Mouse (Mus musculus) embryonic facial prominence, embryonic 10.5 days (tissue): ENCODE measurements around the gene Fktn. TPM values are rescaled to one million over a fixed set of nuclear protein-coding genes. Genes with fewer than 3 reads are reported as not detected.
A peak's percentile ranks its signal among the peaks of the same experiment; 100 is the strongest.
"Not testable (repeated sequence)": the region's sequence is repeated elsewhere in the genome, so short reads cannot be mapped to it uniquely, and the experiment has no call there.

Source experiments
- DNase-seq: peaks from one replicate; pipeline ENCODE4 v3.0.0-alpha.2; 2017; ENCODE audit warnings: low spot score
- H3K27ac ChIP-seq: fragments of 300-500 bp; sonication (generic); replicated peaks from 2 replicates; pipeline ENCODE4 v1.5.1; 2016; ENCODE audit warnings: mild to moderate bottlenecking
- H3K27me3 ChIP-seq: fragments of 300-500 bp; sonication (generic); replicated peaks from 2 replicates; pipeline ENCODE4 v1.6.1; 2016; ENCODE audit warnings: low read depth, mild to moderate bottlenecking; ENCODE audit not compliant: poor library complexity, severe bottlenecking
- H3K36me3 ChIP-seq: fragments of 300-500 bp; sonication (generic); replicated peaks from 2 replicates; pipeline ENCODE4 v1.6.1; 2016; ENCODE audit warnings: mild to moderate bottlenecking, moderate library complexity
- H3K4me1 ChIP-seq: fragments of 300-500 bp; sonication (generic); 2 replicates; pipeline ENCODE4 v1.6.1; 2016
- H3K4me3 ChIP-seq: fragments of 300-500 bp; sonication (generic); 2 replicates; pipeline ENCODE4 v1.5.1; 2016; ENCODE audit warnings: mild to moderate bottlenecking, moderate library complexity
- H3K9me3 ChIP-seq: fragments of 300-500 bp; sonication (generic); 2 replicates; pipeline ENCODE4 v1.6.1; 2016; ENCODE audit warnings: mild to moderate bottlenecking
- WGBS: fragments of 180-500 bp; shearing (Covaris S2); methylation state at CpG from one replicate; pipeline ENCODE4 v1.1.7; 2016; 5-methylcytosine and 5-hydroxymethylcytosine counted together
- polyA plus RNA-seq: library from polyadenylated mRNA; unstranded; fragments of >200 nt; fragmentation: Nextera tagmentation; extraction: Ambion mirVana; gene quantifications from 2 replicates; pipeline ENCODE4 v1.2.1, GENCODE M21; 2016

The Fktn gene
- polyA plus RNA-seq, 1 experiment from 2014 or later: 18.6 TPM

DNA sequence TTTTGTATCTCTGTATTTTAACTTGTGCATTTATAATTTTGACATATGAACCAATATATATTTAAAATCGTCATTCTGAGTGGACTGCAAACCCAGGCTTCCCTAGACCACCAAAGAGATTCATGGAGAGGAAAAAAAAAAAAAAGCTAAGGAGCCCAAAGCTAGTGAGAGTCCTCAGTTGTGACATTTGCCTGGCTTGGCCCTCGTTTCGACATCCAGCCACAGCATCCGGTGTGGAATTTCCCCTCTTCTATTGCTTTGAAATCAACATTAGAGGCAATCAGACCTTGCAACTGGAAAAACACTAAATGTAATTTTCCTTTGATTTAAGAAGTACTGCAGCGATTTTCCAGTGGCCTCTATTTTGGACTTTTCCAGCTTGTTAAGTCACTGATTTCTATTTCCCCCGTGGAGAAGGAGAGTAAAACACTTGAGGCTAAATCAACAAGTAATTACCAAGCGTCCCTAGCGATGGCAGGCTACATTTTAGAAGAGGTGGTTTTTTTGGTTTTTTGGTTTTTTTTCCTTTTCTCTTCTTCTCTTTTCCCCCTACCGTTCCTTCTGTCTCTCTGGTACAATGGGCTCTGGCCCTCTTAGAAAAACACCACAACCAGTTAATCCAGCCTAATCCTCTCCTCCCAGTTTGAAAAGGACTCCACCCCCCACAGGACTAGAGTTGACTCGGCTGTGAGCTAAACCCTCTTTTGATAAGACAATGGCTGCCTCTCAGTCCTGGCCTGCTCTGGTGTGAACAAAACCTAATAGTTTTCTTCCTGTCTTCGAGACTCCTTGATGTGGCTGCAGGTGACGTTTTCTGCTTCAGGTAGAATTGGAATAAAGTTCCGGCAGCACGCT, 68.6 kb downstream of the Fktn start:
- no peak for DNase-seq
- WGBS: 8% methylated on average over 14 of the region's 14 CpGs
- H3K4me3 ChIP-seq: no peak overlapping the region
- no peaks in the 10 kb centered on the region for H3K36me3 ChIP-seq
- H3K27me3 ChIP-seq: peaks cover 75% of the 10 kb centered on the region
- H3K9me3 ChIP-seq: no peaks in the 10 kb centered on the region
- no peak overlapping the region for H3K27ac ChIP-seq
- peaks cover 30% of the 10 kb centered on the region for H3K4me1 ChIP-seq

DNA sequence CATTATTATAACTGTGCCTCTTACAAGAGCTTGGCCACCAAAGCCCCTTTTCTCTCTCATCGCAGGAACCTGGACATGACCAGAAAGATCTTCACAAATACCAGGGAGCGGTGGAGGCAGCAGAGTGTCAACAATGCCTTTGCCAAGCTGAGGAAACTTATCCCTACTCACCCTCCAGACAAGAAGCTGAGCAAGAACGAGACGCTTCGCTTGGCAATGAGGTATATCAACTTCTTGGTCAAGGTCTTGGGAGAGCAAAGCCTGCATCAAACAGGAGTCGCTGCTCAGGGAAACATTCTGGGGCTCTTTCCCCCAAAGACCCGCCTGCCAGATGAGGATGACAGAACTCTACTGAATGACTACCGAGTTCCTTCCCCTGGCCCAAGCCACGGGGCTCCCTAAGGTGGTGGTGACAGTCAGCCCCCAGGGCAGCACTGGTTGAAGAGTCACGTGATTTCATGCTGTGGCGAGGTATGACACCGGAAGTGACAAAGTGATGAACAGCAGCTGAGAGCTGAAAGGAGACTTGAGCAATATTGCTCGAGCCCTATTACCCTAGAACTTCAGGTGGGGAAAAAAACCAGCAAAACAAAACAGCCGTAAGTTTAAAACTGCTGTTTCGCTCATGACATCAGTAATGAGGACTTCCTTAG, 72.1 kb downstream of the Fktn start:
- WGBS: 83% methylated on average over 15 of the region's 15 CpGs
- Histone ChIP-seq H3K4me3 (no peak overlapping the region), H3K27me3 (peaks cover 50% of the 10 kb centered on the region), H3K27ac (no peak overlapping the region), H3K36me3 (no peaks in the 10 kb centered on the region), H3K9me3 (no peaks in the 10 kb centered on the region), H3K4me1 (peaks cover 10% of the 10 kb centered on the region)
- no peak for DNase-seq

DNA sequence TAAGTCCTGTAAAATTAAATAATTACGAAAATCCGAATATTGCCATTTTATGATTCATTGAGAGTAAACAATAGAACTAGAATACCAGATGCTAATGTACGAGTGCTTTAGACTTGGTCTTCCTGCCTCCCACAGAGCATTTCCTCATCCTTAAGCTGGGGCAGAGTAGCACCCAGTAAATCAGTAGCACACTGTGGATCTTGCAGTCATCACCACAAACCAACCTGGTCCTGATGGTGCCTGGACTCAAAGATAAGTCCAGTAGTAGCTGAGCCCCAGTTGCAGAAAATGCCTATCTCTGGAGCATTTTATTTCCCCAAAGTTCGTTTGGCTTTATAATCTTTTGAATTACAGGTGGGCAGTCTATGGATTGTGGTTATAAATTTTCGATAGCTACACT, 73.1 kb downstream of the Fktn start:
- DNase-seq: no peak
- Histone ChIP-seq H3K4me1 (peaks cover 10% of the 10 kb centered on the region), H3K27ac (no peak overlapping the region), H3K4me3 (no peak overlapping the region), H3K36me3 (no peaks in the 10 kb centered on the region), H3K9me3 (no peaks in the 10 kb centered on the region), H3K27me3 (peaks cover 43% of the 10 kb centered on the region)
- WGBS: 72% methylated on average over 5 of the region's 5 CpGs

DNA sequence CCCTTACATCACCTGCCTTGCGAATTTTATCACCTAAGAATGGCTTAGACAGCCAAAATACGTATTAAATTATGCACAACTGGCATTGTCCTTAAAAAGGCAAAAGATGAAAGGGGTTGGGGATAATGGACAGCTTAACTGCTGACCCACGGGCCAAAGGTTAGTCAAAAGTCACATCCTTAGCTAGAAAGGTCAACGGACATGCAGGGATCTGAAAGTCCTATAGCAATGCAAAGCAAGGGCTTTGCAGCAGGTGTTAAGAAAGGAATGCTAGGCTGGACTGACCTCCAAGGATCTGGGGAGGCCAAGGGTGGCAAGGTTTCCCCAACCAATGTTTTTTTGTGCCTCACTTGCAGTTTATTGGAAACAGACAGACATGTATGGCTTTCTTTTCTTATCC, 75.5 kb downstream of the Fktn start:
- Histone ChIP-seq H3K4me3 (no peak overlapping the region), H3K27me3 (peaks cover 31% of the 10 kb centered on the region), H3K27ac (no peak overlapping the region), H3K4me1 (peaks cover 3% of the 10 kb centered on the region), H3K9me3 (no peaks in the 10 kb centered on the region), H3K36me3 (no peaks in the 10 kb centered on the region)
- 11% methylated on average over 4 of the region's 4 CpGs for WGBS
- peak; percentile 17 for DNase-seq

DNA sequence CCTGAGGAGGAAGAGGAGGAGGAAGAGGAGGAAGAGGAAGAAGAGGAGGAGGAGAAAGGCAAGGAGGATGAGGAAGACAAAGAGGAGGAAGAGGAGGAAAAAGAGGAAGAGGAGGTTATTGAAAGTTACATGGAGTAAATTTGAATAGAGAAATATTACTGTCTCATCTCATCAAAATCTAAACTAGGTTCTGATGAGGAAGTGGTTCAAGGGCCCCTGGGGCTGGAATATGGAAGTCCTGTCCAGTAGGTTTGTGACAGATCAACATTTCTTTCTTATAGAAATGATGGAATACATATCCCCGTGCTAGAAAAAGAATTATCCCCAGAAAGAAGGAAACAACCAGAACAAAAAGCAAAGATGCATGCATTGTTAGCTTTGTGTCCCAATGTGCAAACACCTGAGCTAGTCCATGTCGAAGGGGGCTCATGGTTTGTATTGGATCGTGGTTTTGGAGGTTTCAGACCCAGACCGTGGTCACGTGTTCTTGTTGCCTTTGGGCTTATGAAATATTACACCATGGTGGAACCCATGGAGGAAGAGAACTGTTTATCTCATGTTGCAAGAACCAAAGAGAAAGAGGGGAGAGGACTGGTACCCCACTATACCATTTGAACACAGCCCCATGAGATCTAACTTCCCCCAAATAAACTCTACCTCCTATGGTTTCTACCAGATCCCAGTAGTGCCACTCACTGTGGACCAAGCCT, 80.6 kb downstream of the Fktn start:
- WGBS: 90% methylated on average over 5 of the region's 5 CpGs
- H3K36me3 ChIP-seq: no peaks in the 10 kb centered on the region

DNA sequence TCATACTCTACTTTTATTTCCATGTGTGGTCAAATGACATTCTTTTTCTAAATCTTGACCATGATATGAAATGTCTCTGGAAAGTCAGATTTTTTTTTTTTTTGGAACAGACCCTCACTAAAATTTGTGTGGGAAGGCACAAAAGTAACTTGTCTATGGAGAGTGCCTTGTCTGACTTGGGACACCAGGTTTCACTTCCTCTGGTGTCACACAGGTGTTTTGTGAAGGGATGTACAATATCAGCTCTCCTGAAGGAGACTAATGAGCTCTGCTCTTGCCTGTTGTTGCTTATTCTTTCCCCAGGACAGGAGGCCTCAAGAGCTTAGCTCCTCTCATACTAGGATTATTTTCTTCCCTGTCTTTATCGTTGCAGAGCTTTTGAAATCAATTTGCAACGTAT, 81.3 kb downstream of the Fktn start:
- DNase-seq: no peak
- Histone ChIP-seq H3K4me3 (no peak overlapping the region), H3K27ac (no peak overlapping the region), H3K4me1 (peaks cover 18% of the 10 kb centered on the region), H3K9me3 (no peaks in the 10 kb centered on the region), H3K36me3 (no peaks in the 10 kb centered on the region), H3K27me3 (peaks cover 24% of the 10 kb centered on the region)
- WGBS: 59% methylated on average over 2 of the region's 2 CpGs

More for the DNA sequence above, 80.6 kb downstream of the Fktn start:
- Histone ChIP-seq H3K9me3 (no peaks in the 10 kb centered on the region), H3K27me3 (peaks cover 24% of the 10 kb centered on the region), H3K4me3 (no peak overlapping the region), H3K4me1 (peaks cover 13% of the 10 kb centered on the region), H3K27ac (no peak overlapping the region)
- no peak for DNase-seq

DNA sequence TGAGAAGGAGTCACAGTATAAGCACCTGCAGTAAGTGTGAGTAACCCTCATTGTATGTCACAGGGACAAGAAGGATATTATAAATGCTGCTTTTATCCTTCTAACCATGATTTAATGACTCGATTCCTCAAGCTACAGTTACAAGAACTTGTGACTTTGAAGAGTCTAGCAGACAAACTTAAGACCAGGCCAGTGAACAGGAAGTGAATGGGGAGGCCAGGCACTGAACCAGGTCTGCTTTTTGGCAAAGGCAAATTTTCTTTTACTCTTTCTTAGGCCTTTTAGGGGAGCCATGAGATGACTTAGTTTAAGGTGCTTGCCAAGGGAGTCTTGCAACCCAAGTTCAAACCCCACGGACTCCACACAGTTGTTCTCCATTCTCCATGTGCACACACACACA, 81.9 kb downstream of the Fktn start:
- no peak for DNase-seq
- Histone ChIP-seq H3K9me3 (no peaks in the 10 kb centered on the region), H3K4me3 (no peak overlapping the region), H3K27ac (no peak overlapping the region), H3K36me3 (no peaks in the 10 kb centered on the region), H3K27me3 (peaks cover 24% of the 10 kb centered on the region), H3K4me1 (peaks cover 23% of the 10 kb centered on the region)
- 80% methylated on average over 2 of the region's 2 CpGs for WGBS

DNA sequence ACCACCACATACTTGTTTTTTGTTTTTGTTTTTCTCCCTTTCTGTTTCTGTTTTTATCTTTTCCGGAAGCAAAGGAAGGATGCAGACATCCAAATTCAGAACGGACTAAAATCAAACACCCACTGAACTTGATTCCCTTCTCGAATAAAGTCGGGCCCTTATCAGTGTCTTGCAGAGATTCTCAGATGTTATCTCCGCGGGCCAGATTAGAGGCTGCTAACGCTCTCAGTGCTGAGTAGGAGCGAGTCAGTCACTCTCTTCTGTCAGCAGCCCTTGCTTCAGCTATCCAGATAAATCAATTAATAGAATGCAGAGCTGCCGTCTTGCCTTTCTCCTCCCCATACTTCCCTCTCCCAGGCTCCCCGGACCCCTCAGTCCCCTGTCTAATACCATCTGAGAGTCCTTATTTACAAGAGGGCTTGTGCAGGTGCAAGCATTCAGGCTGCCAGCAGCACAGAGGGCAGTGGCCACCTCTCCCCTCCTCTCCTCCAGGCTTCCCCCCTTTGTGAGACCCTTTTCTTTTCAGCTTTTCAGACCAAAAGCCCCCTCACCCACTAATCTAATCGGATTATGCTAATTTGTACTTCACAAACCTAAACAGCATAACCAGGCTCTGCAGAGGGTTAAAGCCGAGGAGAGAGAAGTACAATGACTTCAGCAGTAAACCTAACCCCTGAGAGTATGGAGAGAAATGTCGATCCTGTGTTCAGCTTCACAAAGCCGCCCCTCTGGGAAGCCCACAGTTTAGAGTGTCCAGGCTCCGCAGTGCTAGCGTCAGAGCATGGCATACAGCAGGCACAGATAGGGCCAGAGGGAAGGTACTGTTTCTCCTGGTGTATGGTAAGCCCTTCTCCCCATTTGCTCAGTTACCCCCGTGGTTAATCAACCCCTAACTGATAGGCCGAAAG, 83.3 kb downstream of the Fktn start:
- Histone ChIP-seq H3K27me3 (peaks cover 24% of the 10 kb centered on the region), H3K9me3 (no peaks in the 10 kb centered on the region), H3K27ac (no peak overlapping the region), H3K36me3 (no peaks in the 10 kb centered on the region), H3K4me3 (peak overlapping the region; percentile 17; the same call in 1 of the 2 replicates), H3K4me1 (peaks cover 23% of the 10 kb centered on the region)
- DNase-seq: peak; percentile 28
- 12% methylated on average over 18 of the region's 18 CpGs for WGBS

DNA sequence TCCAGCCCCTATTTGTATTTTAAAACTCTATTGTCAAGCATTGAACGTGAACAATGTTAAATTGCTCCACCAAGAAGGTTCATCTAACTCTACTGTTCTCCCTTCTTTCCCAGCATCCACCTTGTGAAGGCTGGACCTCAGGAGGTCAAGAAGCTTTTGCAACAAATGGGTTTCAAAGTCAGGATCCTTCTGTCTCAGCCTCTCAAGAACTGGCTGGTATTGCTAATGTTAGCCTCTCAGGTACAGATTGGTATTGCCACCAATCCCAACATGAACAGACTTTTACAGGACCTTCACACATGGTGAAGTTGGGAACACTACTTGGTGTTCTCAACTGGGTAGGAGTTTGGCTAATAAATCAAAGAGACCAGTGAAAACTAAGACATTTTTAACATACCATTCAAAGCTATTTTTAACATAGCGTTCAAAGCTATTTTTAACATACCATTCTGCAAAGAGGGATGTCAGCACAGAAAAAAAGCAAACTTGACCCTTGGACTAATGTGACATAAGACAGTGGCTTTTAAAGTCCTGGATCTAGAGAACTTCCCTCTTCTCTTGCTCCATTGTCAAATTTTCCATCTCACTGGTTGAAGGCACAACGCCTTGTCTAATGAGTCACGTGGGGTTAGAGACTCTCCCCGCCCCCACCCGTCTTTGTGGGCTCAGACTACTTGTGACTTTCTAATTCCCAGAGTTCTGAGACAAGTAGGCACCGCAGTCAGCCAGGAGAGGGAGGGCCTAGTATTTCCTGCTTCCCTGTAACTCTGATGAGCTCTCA, 85.3 kb downstream of the Fktn start:
- 48% methylated on average over 7 of the region's 7 CpGs for WGBS
- Histone ChIP-seq H3K4me3 (no peak overlapping the region), H3K9me3 (no peaks in the 10 kb centered on the region), H3K4me1 (peaks cover 23% of the 10 kb centered on the region), H3K36me3 (no peaks in the 10 kb centered on the region), H3K27me3 (peaks cover 24% of the 10 kb centered on the region), H3K27ac (no peak overlapping the region)
- DNase-seq: no peak

DNA sequence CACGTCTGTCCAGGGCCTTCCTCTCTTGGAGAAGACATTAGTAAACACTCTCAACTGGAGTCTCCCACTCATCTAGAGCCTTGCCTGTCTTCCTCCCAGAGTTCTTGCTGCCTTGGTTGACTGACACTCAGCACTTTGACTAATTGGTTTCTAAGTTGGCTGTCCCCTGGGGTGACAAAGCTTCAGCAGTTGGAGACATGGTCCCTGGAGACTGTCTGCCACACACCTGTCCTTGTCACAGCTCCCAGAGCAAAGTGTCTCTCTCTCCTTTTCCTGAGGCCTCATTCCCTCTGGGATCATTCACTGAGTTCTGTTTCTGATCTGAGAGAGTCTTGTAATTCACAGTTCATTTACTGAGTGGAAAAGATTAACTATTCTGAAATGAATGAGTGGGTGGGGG, 86.0 kb downstream of the Fktn start:
- 54% methylated on average over 1 of the region's 1 CpGs for WGBS
- H3K9me3 ChIP-seq: peaks cover 3% of the 10 kb centered on the region; the same call in 1 of the 2 replicates
- no peak overlapping the region for H3K4me3 ChIP-seq
- H3K4me1 ChIP-seq: peaks cover 23% of the 10 kb centered on the region
- H3K27me3 ChIP-seq: peaks cover 24% of the 10 kb centered on the region
- no peaks in the 10 kb centered on the region for H3K36me3 ChIP-seq
- H3K27ac ChIP-seq: no peak overlapping the region
- DNase-seq: no peak

DNA sequence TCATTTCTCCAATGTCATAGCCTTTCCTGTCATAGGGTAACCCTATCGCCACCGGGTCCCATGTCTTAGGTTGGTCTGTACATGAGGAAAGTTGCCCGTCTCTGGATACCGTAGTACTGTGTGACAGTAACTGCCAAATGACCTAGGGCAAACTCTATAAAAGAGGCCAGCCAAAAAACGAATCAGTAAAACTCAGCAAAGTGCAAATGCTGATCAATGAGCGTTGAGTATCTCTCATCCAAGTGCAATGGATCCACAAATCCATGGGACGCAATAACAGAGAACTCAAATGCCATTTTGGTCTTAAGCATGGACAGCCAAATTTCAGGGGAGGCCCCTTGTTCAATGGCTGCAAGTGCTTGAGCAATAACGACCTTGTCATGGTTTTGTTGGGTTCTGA, 89.9 kb downstream of the Fktn start:
- not testable (repeated sequence) for H3K9me3 ChIP-seq, H3K36me3 ChIP-seq, DNase-seq, H3K27me3 ChIP-seq, H3K4me3 ChIP-seq, H3K27ac ChIP-seq
- peaks cover 14% of the 10 kb centered on the region for H3K4me1 ChIP-seq
- 91% methylated on average over 8 of the region's 8 CpGs for WGBS
